Mouse (Mus musculus) lung, postnatal 0 days (tissue): ENCODE results near the gene Aldoart2. TPM values are rescaled to one million over a fixed set of nuclear protein-coding genes. Genes with fewer than 3 reads are reported as not detected.
"Not testable (repeated sequence)": the region's sequence is repeated elsewhere in the genome, so short reads cannot be mapped to it uniquely, and the experiment has no call there.

Source experiments
- ATAC-seq: fragments of 200-750 bp; cut with Nextera tagmentation; 2 replicates; pipeline ENCODE4 v1.8.0; 2017; ENCODE audit warnings: moderate library complexity
- DNase-seq: peaks from one replicate; pipeline ENCODE4 v3.0.0-alpha.2; 2016; ENCODE audit warnings: low spot score
- H3K27ac ChIP-seq: fragments of 300-500 bp; sonication (generic); 2 replicates; pipeline ENCODE4 v1.5.1; 2014; ENCODE audit warnings: antibody characterized with exemption, mild to moderate bottlenecking, low read length, mixed read lengths
- H3K27me3 ChIP-seq: fragments of 300-500 bp; sonication (generic); replicated peaks from 2 replicates; pipeline ENCODE4 v1.6.1; 2014; ENCODE audit warnings: low read length, mixed read lengths; ENCODE audit not compliant: insufficient read depth
- H3K36me3 ChIP-seq: fragments of 300-500 bp; sonication (generic); 2 replicates; pipeline ENCODE4 v1.6.1; 2014; ENCODE audit warnings: low read length, mixed read lengths; ENCODE audit not compliant: insufficient read depth
- H3K4me1 ChIP-seq: fragments of 300-500 bp; sonication (generic); 2 replicates; pipeline ENCODE4 v1.6.1; 2014; ENCODE audit warnings: antibody characterized with exemption, low read depth, low read length, mixed read lengths; ENCODE audit not compliant: insufficient read depth
- H3K4me2 ChIP-seq: fragments of 300-500 bp; sonication (generic); replicated peaks from 2 replicates; pipeline ENCODE4 v1.6.1; 2014; ENCODE audit warnings: low read depth, mild to moderate bottlenecking, low read length, moderate library complexity, mixed read lengths
- H3K4me3 ChIP-seq: fragments of 300-500 bp; sonication (generic); 2 replicates; pipeline ENCODE4 v1.5.1; 2014; ENCODE audit warnings: low read depth, low read length
- H3K9ac ChIP-seq: fragments of 300-500 bp; sonication (generic); replicated peaks from 2 replicates; pipeline ENCODE4 v1.6.1; 2014; ENCODE audit warnings: low read depth, mild to moderate bottlenecking
- H3K9me3 ChIP-seq: fragments of 300-500 bp; sonication (generic); 2 replicates; pipeline ENCODE4 v1.6.1; 2016; ENCODE audit warnings: low read length, mixed read lengths
- CTCF ChIP-seq: IDR thresholded peaks from 2 replicates; pipeline ENCODE4 v1.5.1; 2016; ENCODE audit warnings: antibody characterized with exemption, mild to moderate bottlenecking
- EP300 ChIP-seq: IDR thresholded peaks from 2 replicates; pipeline ENCODE4 v1.6.1; 2016; ENCODE audit warnings: antibody characterized with exemption, mild to moderate bottlenecking, control low read depth
- WGBS: fragments of 180-500 bp; shearing (Covaris S2); extraction: QIAGEN DNeasy Blood & Tissue Kit; methylation state at CpG from one replicate; pipeline ENCODE4 v1.1.7; 2014; 5-methylcytosine and 5-hydroxymethylcytosine counted together
- polyA plus RNA-seq: library from polyadenylated mRNA; unstranded; fragments of >200 nt; fragmentation: Nextera tagmentation; extraction: Ambion mirVana; gene quantifications from 2 replicates; pipeline ENCODE4 v1.2.1, GENCODE M21; 2015

Aldoart2 gene
- polyA plus RNA-seq, 1 experiment from 2014 or later = not detected

DNA sequence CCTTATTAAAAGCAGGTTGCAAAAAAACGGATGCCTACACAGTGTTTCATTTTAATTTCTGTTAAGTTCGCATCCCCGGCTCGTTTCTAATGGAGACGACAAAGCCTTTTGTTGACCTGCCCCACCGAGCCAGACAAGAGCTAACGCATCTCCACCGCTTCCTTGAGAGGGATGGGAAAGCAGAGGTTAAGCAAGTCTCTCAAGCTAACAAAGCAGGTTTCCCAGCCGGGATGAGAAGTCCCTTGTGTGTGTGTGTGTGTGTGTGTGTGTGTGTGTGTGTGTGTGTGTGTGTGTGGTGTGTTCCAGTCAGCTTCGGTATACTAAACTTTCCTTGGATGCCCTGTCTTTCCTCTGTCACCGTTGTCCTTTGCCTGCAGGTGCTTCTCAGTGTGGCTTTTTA, 6.1 kb downstream of the Aldoart2 start:
- ATAC-seq = no peak
- H3K4me1 ChIP-seq = no peaks in the 10 kb centered on the region
- no peaks in the 10 kb centered on the region for H3K36me3 ChIP-seq
- H3K9ac ChIP-seq = no peak overlapping the region
- H3K4me2 ChIP-seq = no peak overlapping the region
- no peak overlapping the region for H3K27ac ChIP-seq
- H3K4me3 ChIP-seq = no peak overlapping the region
- WGBS = 74% methylated on average over 11 of the region's 11 CpGs
- H3K27me3 ChIP-seq = no peaks in the 10 kb centered on the region
- no peaks in the 10 kb centered on the region for H3K9me3 ChIP-seq
- TF ChIP-seq CTCF (no peak), EP300 (no peak)
- no peak for DNase-seq

DNA sequence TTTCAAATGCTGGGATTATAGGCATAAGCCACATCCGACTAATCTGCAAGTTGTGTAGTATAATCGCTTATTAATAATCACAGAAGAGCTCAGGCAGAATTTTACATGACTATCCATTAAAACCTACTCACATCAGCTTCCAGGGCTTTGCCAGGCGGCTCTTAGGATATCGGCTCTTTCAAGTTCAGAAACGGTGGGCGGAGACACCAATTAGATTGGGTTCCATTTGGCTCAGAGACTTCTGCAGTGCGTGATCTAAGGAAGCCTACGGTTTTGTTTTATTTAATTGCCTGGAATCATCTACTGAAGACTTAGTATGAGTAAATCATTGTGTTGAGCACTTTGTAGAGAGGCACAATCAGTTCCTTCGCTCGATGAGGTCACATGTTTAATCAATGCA, 6.6 kb downstream of the Aldoart2 start:
- 70% methylated on average over 10 of the region's 10 CpGs for WGBS
- Histone ChIP-seq H3K27ac (no peak overlapping the region), H3K9me3 (no peaks in the 10 kb centered on the region), H3K9ac (no peak overlapping the region), H3K4me1 (no peaks in the 10 kb centered on the region), H3K36me3 (no peaks in the 10 kb centered on the region), H3K27me3 (no peaks in the 10 kb centered on the region), H3K4me3 (no peak overlapping the region), H3K4me2 (no peak overlapping the region)
- TF ChIP-seq EP300 (no peak), CTCF (no peak)
- ATAC-seq (peak; percentile 32), DNase-seq (no peak)

DNA sequence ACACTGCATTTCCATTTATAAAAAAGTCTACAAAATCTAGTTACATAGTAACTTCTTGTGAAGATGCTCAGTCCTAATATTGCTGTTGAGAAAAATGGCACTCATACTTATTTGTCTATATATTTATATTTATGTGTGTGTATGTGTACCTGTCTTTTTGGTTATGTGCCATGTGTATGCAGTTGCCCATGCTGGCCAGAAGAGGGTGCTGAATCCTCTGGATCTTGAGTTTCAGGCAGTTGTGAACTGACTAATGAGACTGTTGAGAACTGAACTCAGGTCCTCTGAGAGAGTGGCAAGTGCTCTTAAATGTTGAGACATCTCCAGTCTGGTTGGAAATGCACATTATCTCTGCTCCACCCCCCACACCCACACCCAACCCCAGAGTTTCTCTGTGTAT, 8.1 kb downstream of the Aldoart2 start:
- Histone ChIP-seq H3K36me3 (no peaks in the 10 kb centered on the region), H3K27me3 (no peaks in the 10 kb centered on the region), H3K9me3 (no peaks in the 10 kb centered on the region), H3K9ac (no peak overlapping the region), H3K4me3 (no peak overlapping the region), H3K4me1 (no peaks in the 10 kb centered on the region), H3K4me2 (no peak overlapping the region), H3K27ac (no peak overlapping the region)
- TF ChIP-seq CTCF (peak; percentile 16; the same call in 1 of the 2 replicates), EP300 (no peak)
- ATAC-seq (no peak), DNase-seq (no peak)

DNA sequence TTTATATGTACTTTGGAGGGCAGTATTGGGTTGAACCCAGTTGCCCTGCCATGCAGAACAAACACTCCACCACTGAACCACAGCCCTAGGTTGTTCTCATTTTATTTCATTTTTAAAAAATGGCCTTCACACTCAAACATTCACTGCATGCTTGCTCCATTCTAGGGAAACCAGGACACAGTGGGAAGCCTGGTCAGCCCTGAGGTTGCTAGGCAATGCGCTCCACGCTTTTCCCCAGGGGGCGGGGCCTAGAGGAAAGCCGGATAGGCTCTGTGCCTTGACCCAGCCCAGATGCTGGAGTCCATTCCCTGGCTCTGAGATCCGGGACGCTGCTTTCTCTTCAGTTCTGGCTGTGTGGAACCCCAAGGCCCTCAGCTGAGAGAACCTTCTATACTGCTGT, 8.8 kb downstream of the Aldoart2 start:
- Histone ChIP-seq H3K4me1 (no peaks in the 10 kb centered on the region), H3K4me2 (no peak overlapping the region), H3K27ac (no peak overlapping the region), H3K4me3 (no peak overlapping the region), H3K36me3 (no peaks in the 10 kb centered on the region), H3K9me3 (no peaks in the 10 kb centered on the region), H3K9ac (no peak overlapping the region), H3K27me3 (no peaks in the 10 kb centered on the region)
- 8% methylated on average over 6 of the region's 6 CpGs for WGBS
- no peak for TF ChIP-seq EP300
- TF ChIP-seq CTCF = no peak
- peak; percentile 4 for DNase-seq
- ATAC-seq = peak; percentile 50

DNA sequence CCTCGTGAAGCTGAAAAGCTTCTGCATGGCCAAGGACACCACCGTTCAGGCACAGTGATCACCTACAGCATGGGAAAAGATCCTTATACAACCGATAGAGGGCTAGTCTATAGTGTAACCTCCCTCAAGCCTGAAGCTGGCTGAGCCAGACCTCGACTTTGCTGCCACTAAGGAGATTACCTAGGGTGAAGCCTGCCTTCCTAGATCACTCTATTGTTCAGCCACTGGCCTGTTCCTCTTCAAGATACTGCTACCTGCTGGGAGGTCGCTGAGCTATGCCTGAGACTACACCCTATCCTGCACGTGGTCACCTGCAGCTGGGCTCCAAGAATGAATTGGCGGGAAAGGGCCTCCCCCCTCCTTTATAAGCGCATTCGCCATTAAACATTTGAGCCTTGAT, 21.9 kb downstream of the Aldoart2 start:
- ATAC-seq, H3K4me1 ChIP-seq, H3K36me3 ChIP-seq, H3K27ac ChIP-seq, H3K27me3 ChIP-seq, H3K4me3 ChIP-seq, H3K9me3 ChIP-seq, DNase-seq, H3K9ac ChIP-seq, H3K4me2 ChIP-seq: not testable (repeated sequence)
- 55% methylated on average over 9 of the region's 9 CpGs for WGBS

DNA sequence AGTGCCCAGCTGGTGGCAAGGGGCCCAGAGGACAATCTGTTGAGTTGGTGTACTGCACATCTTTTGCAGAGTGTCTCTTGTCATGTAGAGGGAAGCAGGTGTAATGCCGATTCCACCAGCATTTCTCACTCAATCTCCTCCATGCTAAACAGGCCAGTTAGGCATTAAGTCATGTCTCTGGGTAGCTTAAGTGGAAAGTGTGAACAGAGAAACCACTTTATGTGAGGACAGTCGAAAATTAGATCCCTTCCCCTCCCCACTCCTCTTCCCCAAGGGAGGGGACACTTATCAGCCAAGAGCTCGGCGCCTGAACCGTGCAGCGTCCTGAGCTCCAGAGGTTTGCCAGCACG, 33.5 kb downstream of the Aldoart2 start:
- Histone ChIP-seq H3K36me3 (0 out of 2 replicates have a peak, but pooled peaks cover 3% of the 10 kb centered on the region), H3K4me3 (peak overlapping the region; percentile 29; the same call in 1 of the 2 replicates), H3K27me3 (peaks cover 35% of the 10 kb centered on the region), H3K27ac (no peak overlapping the region), H3K4me2 (no peak overlapping the region), H3K4me1 (peaks cover 10% of the 10 kb centered on the region), H3K9me3 (no peaks in the 10 kb centered on the region), H3K9ac (no peak overlapping the region)
- TF ChIP-seq EP300 (no peak), CTCF (no peak)
- ATAC-seq = no peak
- whole genome bisulfite sequencing = 8% methylated on average over 7 of the region's 7 CpGs
- DNase-seq = no peak

DNA sequence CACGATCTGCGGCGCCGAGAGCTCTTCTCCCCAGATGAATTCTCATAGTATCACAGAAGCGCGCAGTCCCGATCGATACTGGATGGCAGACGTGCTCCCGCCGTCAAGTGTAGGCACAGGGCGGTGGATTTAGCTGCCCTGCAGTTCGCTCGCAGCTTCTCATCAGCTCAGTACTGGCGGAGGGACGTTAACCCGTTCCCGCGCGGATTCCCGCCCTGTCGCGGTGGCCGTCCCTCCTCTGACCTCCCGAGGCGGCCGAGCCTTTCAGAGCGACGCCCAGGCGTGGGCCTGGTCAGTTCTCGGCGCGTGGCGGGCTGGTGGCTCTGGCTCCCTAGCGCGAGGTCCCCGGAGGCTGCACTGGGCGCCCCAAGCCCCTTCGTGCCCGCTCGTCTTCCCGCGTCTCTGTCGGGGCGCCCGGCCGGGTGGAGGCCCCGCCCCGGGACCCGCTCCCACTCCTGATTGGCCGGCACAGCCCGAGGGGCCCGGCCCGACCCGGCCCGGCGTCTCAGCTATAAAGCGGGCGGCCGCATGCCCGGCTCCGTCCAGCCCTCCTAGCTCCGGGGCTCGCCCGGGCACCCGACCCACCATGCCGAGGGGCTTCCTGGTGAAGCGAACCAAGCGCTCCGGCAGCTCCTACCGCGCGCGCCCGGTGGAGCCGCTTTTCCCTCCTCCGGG, 34.0 kb downstream of the Aldoart2 start, which contains the start of gene Insm2:
Gene Insm2, plus strand, starts transcription at position 541 of the 675 bp plus-strand sequence.
- peak within 1 kb of the TSS; percentile 29 for H3K4me3 ChIP-seq
- DNase-seq (no peak), ATAC-seq (no peak; the same call in 1 of the 2 replicates)
- no peak within 1 kb of the TSS for H3K9ac ChIP-seq
- H3K27ac ChIP-seq = no peak within 1 kb of the TSS
- TF ChIP-seq CTCF (no peak), EP300 (no peak)
- 0 out of 2 replicates have a peak, but pooled peaks cover 5% of the 10 kb centered on the region for H3K36me3 ChIP-seq
- peaks cover 10% of the 10 kb centered on the region for H3K4me1 ChIP-seq
- H3K9me3 ChIP-seq = no peaks in the 10 kb centered on the region
- WGBS = 1% methylated on average over 57 of the region's 77 CpGs
- H3K27me3 ChIP-seq = peaks cover 35% of the 10 kb centered on the region
- peak within 1 kb of the TSS; percentile 52 for H3K4me2 ChIP-seq
